Comparison of ENCODE assay signal across 10 mouse cellular contexts in genomic region chrX:150657797-150658118, GRCm38 (mm10). TPM values are rescaled to one million over a fixed set of nuclear protein-coding genes. Genes with fewer than 3 reads are reported as not detected.
DNase-seq lines count a peak whose midpoint lies in the region; ATAC-seq lines count a peak whose summit lies in the region.
"Had no signal": no experiment of that assay in that cellular context is flagged by ENCODE, and none has a peak within 500 bp of the region (broad histone marks: within the 10 kb centered on the region; RNA-seq: fewer than 3 reads in every experiment).

No protein-coding gene starts in this region.

- peak; percentile 3 for DNase-seq in hindbrain, embryonic 11.5 days (ENCODE audit: low spot score)
- no peak for DNase-seq in hindbrain, embryonic 10.5 days (ENCODE audit: low spot score)
- no peak for DNase-seq in embryonic facial prominence, embryonic 10.5 days (ENCODE audit: low spot score)
- no peak for DNase-seq in midbrain, embryonic 11.5 days (ENCODE audit: low spot score, missing footprints)
- no peak for DNase-seq in adrenal gland, postnatal 36 days
- DNase-seq in ovary, postnatal 10 days (ENCODE audit: low spot score) = no peak
- no peak for DNase-seq in ovary, postnatal 14 days (ENCODE audit: low spot score)
- DNase-seq: gastrocnemius, adult 2 months; lung, adult 2 months had no signal

- no peaks in the 10 kb centered on the region for H3K9me3 ChIP-seq in hindbrain, embryonic 11.5 days (ENCODE audit: control insufficient read depth, low read length)
- H3K9me3 ChIP-seq in hindbrain, embryonic 10.5 days = no peaks in the 10 kb centered on the region
- H3K9me3 ChIP-seq in embryonic facial prominence, embryonic 10.5 days = no peaks in the 10 kb centered on the region
- no peaks in the 10 kb centered on the region for H3K9me3 ChIP-seq in forebrain, embryonic 16.5 days (ENCODE audit: control insufficient read depth, low read length)
- H3K9me3 ChIP-seq in midbrain, embryonic 11.5 days (ENCODE audit: control insufficient read depth, low read length) = no peaks in the 10 kb centered on the region

- no peaks in the 10 kb centered on the region for H3K36me3 ChIP-seq in hindbrain, embryonic 11.5 days (ENCODE audit: control insufficient read depth, insufficient read depth, low read length)
- peaks cover 22% of the 10 kb centered on the region for H3K36me3 ChIP-seq in hindbrain, embryonic 10.5 days
- peaks cover 26% of the 10 kb centered on the region for H3K36me3 ChIP-seq in embryonic facial prominence, embryonic 10.5 days (replicated peaks)
- H3K36me3 ChIP-seq in forebrain, embryonic 16.5 days (ENCODE audit: control insufficient read depth, insufficient read depth) = peaks cover 3% of the 10 kb centered on the region; the same call in 1 of the 2 replicates
- H3K36me3 ChIP-seq in midbrain, embryonic 11.5 days (ENCODE audit: control insufficient read depth, insufficient read depth, low read length) = no peaks in the 10 kb centered on the region

- no peak overlapping the region; the same call in 1 of the 2 replicates for H3K4me3 ChIP-seq in hindbrain, embryonic 11.5 days (ENCODE audit: low read depth, low read length)
- no peak overlapping the region for H3K4me3 ChIP-seq in hindbrain, embryonic 10.5 days
- H3K4me3 ChIP-seq in embryonic facial prominence, embryonic 10.5 days = peak overlapping the region; percentile 64
- H3K4me3 ChIP-seq in forebrain, embryonic 16.5 days (replicated peaks; ENCODE audit: low read length) = peak overlapping the region; percentile 53
- H3K4me3 ChIP-seq in midbrain, embryonic 11.5 days (ENCODE audit: low read depth, low read length) = peak overlapping the region; percentile 50; the same call in 1 of the 2 replicates

- no peaks in the 10 kb centered on the region for H3K27me3 ChIP-seq in hindbrain, embryonic 11.5 days (ENCODE audit: control insufficient read depth, insufficient read depth, low read length)
- H3K27me3 ChIP-seq in hindbrain, embryonic 10.5 days (ENCODE audit: insufficient read depth, poor library complexity, severe bottlenecking) = no peaks in the 10 kb centered on the region; the same call in 1 of the 2 replicates
- H3K27me3 ChIP-seq in embryonic facial prominence, embryonic 10.5 days (replicated peaks; ENCODE audit: low read depth, poor library complexity, severe bottlenecking) = peaks cover 29% of the 10 kb centered on the region
- no peaks in the 10 kb centered on the region for H3K27me3 ChIP-seq in forebrain, embryonic 16.5 days (replicated peaks; ENCODE audit: control insufficient read depth, insufficient read depth, low read length)
- H3K27me3 ChIP-seq in midbrain, embryonic 11.5 days (ENCODE audit: control insufficient read depth, insufficient read depth, low read length) = no peaks in the 10 kb centered on the region

- ATAC-seq in hindbrain, embryonic 11.5 days (ENCODE audit: low FRiP score) = peak; percentile 23; the same call in 1 of the 2 replicates
- peak; percentile 24; the same call in 1 of the 2 replicates for ATAC-seq in forebrain, embryonic 16.5 days
- peak; percentile 43 for ATAC-seq in midbrain, embryonic 11.5 days (ENCODE audit: low FRiP score)

- no peak overlapping the region for H3K9ac ChIP-seq in hindbrain, embryonic 11.5 days (ENCODE audit: low read depth, low read length)
- no peak overlapping the region for H3K9ac ChIP-seq in forebrain, embryonic 16.5 days (replicated peaks; ENCODE audit: low read depth, low read length)
- H3K9ac ChIP-seq in midbrain, embryonic 11.5 days (ENCODE audit: low read length) = peak overlapping the region; percentile 53; the same call in 1 of the 2 replicates

- 36% methylated on average over 3 of the region's 3 CpGs for WGBS in hindbrain, embryonic 11.5 days
- WGBS in hindbrain, embryonic 10.5 days = 34% methylated on average over 3 of the region's 3 CpGs
- WGBS in embryonic facial prominence, embryonic 10.5 days = 26% methylated on average over 3 of the region's 3 CpGs
- 27% methylated on average over 3 of the region's 3 CpGs for WGBS in forebrain, embryonic 16.5 days
- 34% methylated on average over 3 of the region's 3 CpGs for WGBS in midbrain, embryonic 11.5 days

- H3K27ac ChIP-seq in hindbrain, embryonic 11.5 days (ENCODE audit: low read depth, low read length) = no peak overlapping the region
- H3K27ac ChIP-seq in hindbrain, embryonic 10.5 days = no peak overlapping the region
- no peak overlapping the region for H3K27ac ChIP-seq in embryonic facial prominence, embryonic 10.5 days (replicated peaks)
- H3K27ac ChIP-seq in forebrain, embryonic 16.5 days (ENCODE audit: low read length) = no peak overlapping the region
- H3K27ac ChIP-seq in midbrain, embryonic 11.5 days (ENCODE audit: low read depth, low read length) = no peak overlapping the region
- H3K27ac ChIP-seq: gastrocnemius, adult 2 months had no signal

- no peak overlapping the region for H3K4me2 ChIP-seq in hindbrain, embryonic 11.5 days (replicated peaks; ENCODE audit: low read depth, low read length)
- H3K4me2 ChIP-seq in forebrain, embryonic 16.5 days (ENCODE audit: low read length) = peak overlapping the region; percentile 50
- peak overlapping the region; percentile 33 for H3K4me2 ChIP-seq in midbrain, embryonic 11.5 days

- H3K4me1 ChIP-seq in hindbrain, embryonic 11.5 days (replicated peaks; ENCODE audit: control insufficient read depth, insufficient read depth, low read length) = no peaks in the 10 kb centered on the region
- H3K4me1 ChIP-seq in hindbrain, embryonic 10.5 days (replicated peaks) = 0 out of 2 replicates have a peak, but pooled peaks cover 4% of the 10 kb centered on the region
- H3K4me1 ChIP-seq in embryonic facial prominence, embryonic 10.5 days = no peaks in the 10 kb centered on the region
- H3K4me1 ChIP-seq in forebrain, embryonic 16.5 days (replicated peaks; ENCODE audit: control insufficient read depth, insufficient read depth, low read length) = 0 out of 2 replicates have a peak, but pooled peaks cover 2% of the 10 kb centered on the region
- H3K4me1 ChIP-seq in midbrain, embryonic 11.5 days (ENCODE audit: control insufficient read depth, insufficient read depth, low read length) = no peaks in the 10 kb centered on the region

RNA-seq across cellular contexts. Expression of gene Tro, which starts 0.4 kb away (rescaled TPM):
- polyA plus RNA-seq in hindbrain, embryonic 11.5 days (2014; fragmentation: Nextera tagmentation; extraction: Ambion mirVana) = 39.5 and 50.4 TPM in 2 replicates
- 37.8 and 38.9 TPM in 2 replicates for polyA plus RNA-seq in hindbrain, embryonic 10.5 days (2016; fragmentation: Nextera tagmentation; extraction: Ambion mirVana)
- 44.6 TPM in 2 replicates for polyA plus RNA-seq in embryonic facial prominence, embryonic 10.5 days (2016; fragmentation: Nextera tagmentation; extraction: Ambion mirVana)
- polyA plus RNA-seq in forebrain, embryonic 16.5 days (2015; fragmentation: Nextera tagmentation; extraction: Ambion mirVana) = 70.8 and 82.4 TPM in 2 replicates
- polyA plus RNA-seq in midbrain, embryonic 11.5 days (2014; fragmentation: Nextera tagmentation; extraction: Ambion mirVana) = 40.0 and 43.6 TPM in 2 replicates
- 10 to 100 TPM in 1 of 2 experiments, 1 to 10 TPM in 1; 5.6 to 12.5 TPM for total RNA-seq in adrenal gland, postnatal 36 days (2021)

Comparison
In these comparisons a context has a peak if more than half of its experiments do, and no peak if none do; other contexts are left out.
1. H3K4me3 ChIP-seq: peak in embryonic facial prominence, embryonic 10.5 days (single experiment), forebrain, embryonic 16.5 days (single experiment) and midbrain, embryonic 11.5 days (single experiment); none in hindbrain, embryonic 11.5 days (single experiment) and hindbrain, embryonic 10.5 days (single experiment).
2. Peak in every context shown above with its lines, with median percentiles within 50 percentile points of each other: ATAC-seq.